Mouse (Mus musculus): Measurements from ENCODE around the gene Gm15448. TPM values are rescaled to one million over a fixed set of nuclear protein-coding genes. Genes with fewer than 3 reads are reported as not detected.
"Not testable (repeated sequence)": the region's sequence is repeated elsewhere in the genome, so short reads cannot be mapped to it uniquely, and the experiment has no call there.

Gm15448 gene
- not detected in 2 replicates for polyA plus RNA-seq (2015; fragmentation: Nextera tagmentation; extraction: Ambion mirVana)

GRCm38 (mm10) chr7:3825599-3825998 lies at the start of gene Gm15448:
Gene Gm15448 (minus strand): TSS chr7:3825687.
- H3K27me3 ChIP-seq (replicated peaks; ENCODE audit: control insufficient read depth, insufficient read depth, low read length); ATAC-seq; H3K9ac ChIP-seq (ENCODE audit: low read depth, low read length); H3K4me3 ChIP-seq (ENCODE audit: low read depth, low read length); H3K36me3 ChIP-seq (ENCODE audit: control insufficient read depth, insufficient read depth); H3K4me2 ChIP-seq (replicated peaks; ENCODE audit: low read depth); H3K9me3 ChIP-seq (ENCODE audit: control insufficient read depth); H3K4me1 ChIP-seq (replicated peaks; ENCODE audit: control insufficient read depth, insufficient read depth, low read length); H3K27ac ChIP-seq (ENCODE audit: low read depth, low read length): not testable (repeated sequence)
- 60% methylated on average over 1 of the region's 3 CpGs for WGBS

- H3K4me1 ChIP-seq (replicated peaks; ENCODE audit: control insufficient read depth, insufficient read depth, low read length); H3K9me3 ChIP-seq (ENCODE audit: control insufficient read depth); H3K27ac ChIP-seq (ENCODE audit: low read depth, low read length); ATAC-seq; H3K36me3 ChIP-seq (ENCODE audit: control insufficient read depth, insufficient read depth); H3K27me3 ChIP-seq (replicated peaks; ENCODE audit: control insufficient read depth, insufficient read depth, low read length); H3K4me3 ChIP-seq (ENCODE audit: low read depth, low read length); H3K4me2 ChIP-seq (replicated peaks; ENCODE audit: low read depth); H3K9ac ChIP-seq (ENCODE audit: low read depth, low read length): not testable (repeated sequence)
- WGBS, result no CpG with 5 or more reads among the region's 1 CpGs
These were observed 49.5 kb upstream of the Gm15448 start for GRCm38 (mm10) chr7:3875032-3875431.

- not testable (repeated sequence) for H3K4me3 ChIP-seq (ENCODE audit: low read depth, low read length); H3K27me3 ChIP-seq (replicated peaks; ENCODE audit: control insufficient read depth, insufficient read depth, low read length); ATAC-seq; H3K36me3 ChIP-seq (ENCODE audit: control insufficient read depth, insufficient read depth); H3K9ac ChIP-seq (ENCODE audit: low read depth, low read length); H3K9me3 ChIP-seq (ENCODE audit: control insufficient read depth); H3K4me2 ChIP-seq (replicated peaks; ENCODE audit: low read depth); H3K4me1 ChIP-seq (replicated peaks; ENCODE audit: control insufficient read depth, insufficient read depth, low read length); H3K27ac ChIP-seq (ENCODE audit: low read depth, low read length)
- WGBS, result no CpG with 5 or more reads among the region's 2 CpGs
These were observed 19.5 kb upstream of the Gm15448 start, which contains the start of gene Pira2 for GRCm38 (mm10) chr7:3844951-3845350. Gene Pira2 (minus strand): TSS chr7:3845051.

- H3K36me3 ChIP-seq (ENCODE audit: control insufficient read depth, insufficient read depth); ATAC-seq; H3K4me1 ChIP-seq (replicated peaks; ENCODE audit: control insufficient read depth, insufficient read depth, low read length); H3K27ac ChIP-seq (ENCODE audit: low read depth, low read length); H3K27me3 ChIP-seq (replicated peaks; ENCODE audit: control insufficient read depth, insufficient read depth, low read length); H3K4me2 ChIP-seq (replicated peaks; ENCODE audit: low read depth); H3K4me3 ChIP-seq (ENCODE audit: low read depth, low read length); H3K9ac ChIP-seq (ENCODE audit: low read depth, low read length); H3K9me3 ChIP-seq (ENCODE audit: control insufficient read depth): not testable (repeated sequence)
- WGBS, result no CpG with 5 or more reads among the region's 1 CpGs
These were observed 12.4 kb upstream of the Gm15448 start for GRCm38 (mm10) chr7:3837854-3838253.

GRCm38 (mm10) chr7:3830633-3831032 lies 5.1 kb upstream of the Gm15448 start:
- H3K4me2 ChIP-seq (replicated peaks; ENCODE audit: low read depth); H3K9ac ChIP-seq (ENCODE audit: low read depth, low read length); H3K36me3 ChIP-seq (ENCODE audit: control insufficient read depth, insufficient read depth); ATAC-seq; H3K4me3 ChIP-seq (ENCODE audit: low read depth, low read length); H3K27ac ChIP-seq (ENCODE audit: low read depth, low read length); H3K27me3 ChIP-seq (replicated peaks; ENCODE audit: control insufficient read depth, insufficient read depth, low read length); H3K4me1 ChIP-seq (replicated peaks; ENCODE audit: control insufficient read depth, insufficient read depth, low read length); H3K9me3 ChIP-seq (ENCODE audit: control insufficient read depth): not testable (repeated sequence)

- H3K4me1 ChIP-seq (replicated peaks; ENCODE audit: control insufficient read depth, insufficient read depth, low read length); H3K9me3 ChIP-seq (ENCODE audit: control insufficient read depth); H3K4me2 ChIP-seq (replicated peaks; ENCODE audit: low read depth); ATAC-seq; H3K27me3 ChIP-seq (replicated peaks; ENCODE audit: control insufficient read depth, insufficient read depth, low read length); H3K27ac ChIP-seq (ENCODE audit: low read depth, low read length); H3K36me3 ChIP-seq (ENCODE audit: control insufficient read depth, insufficient read depth); H3K4me3 ChIP-seq (ENCODE audit: low read depth, low read length); H3K9ac ChIP-seq (ENCODE audit: low read depth, low read length): not testable (repeated sequence)
These were observed 13.6 kb downstream of the Gm15448 start for GRCm38 (mm10) chr7:3811912-3812311.

GRCm38 (mm10) chr7:3802935-3803334 lies 22.6 kb downstream of the Gm15448 start:
- not testable (repeated sequence) for H3K36me3 ChIP-seq (ENCODE audit: control insufficient read depth, insufficient read depth); ATAC-seq; H3K4me2 ChIP-seq (replicated peaks; ENCODE audit: low read depth); H3K9ac ChIP-seq (ENCODE audit: low read depth, low read length); H3K9me3 ChIP-seq (ENCODE audit: control insufficient read depth); H3K4me1 ChIP-seq (replicated peaks; ENCODE audit: control insufficient read depth, insufficient read depth, low read length); H3K27ac ChIP-seq (ENCODE audit: low read depth, low read length); H3K4me3 ChIP-seq (ENCODE audit: low read depth, low read length); H3K27me3 ChIP-seq (replicated peaks; ENCODE audit: control insufficient read depth, insufficient read depth, low read length)
- WGBS, result 81% methylated on average over 4 of the region's 4 CpGs

GRCm38 (mm10) chr7:3799940-3800339 lies 25.5 kb downstream of the Gm15448 start:
- H3K9ac ChIP-seq (ENCODE audit: low read depth, low read length); H3K4me1 ChIP-seq (replicated peaks; ENCODE audit: control insufficient read depth, insufficient read depth, low read length); H3K27me3 ChIP-seq (replicated peaks; ENCODE audit: control insufficient read depth, insufficient read depth, low read length); ATAC-seq; H3K4me2 ChIP-seq (replicated peaks; ENCODE audit: low read depth); H3K27ac ChIP-seq (ENCODE audit: low read depth, low read length); H3K4me3 ChIP-seq (ENCODE audit: low read depth, low read length); H3K36me3 ChIP-seq (ENCODE audit: control insufficient read depth, insufficient read depth); H3K9me3 ChIP-seq (ENCODE audit: control insufficient read depth): not testable (repeated sequence)
- WGBS, result 73% methylated on average over 3 of the region's 3 CpGs

GRCm38 (mm10) chr7:3796286-3796685 lies 29.2 kb downstream of the Gm15448 start:
- not testable (repeated sequence) for H3K4me3 ChIP-seq (ENCODE audit: low read depth, low read length); H3K27me3 ChIP-seq (replicated peaks; ENCODE audit: control insufficient read depth, insufficient read depth, low read length); H3K9me3 ChIP-seq (ENCODE audit: control insufficient read depth); H3K27ac ChIP-seq (ENCODE audit: low read depth, low read length); H3K4me2 ChIP-seq (replicated peaks; ENCODE audit: low read depth); H3K9ac ChIP-seq (ENCODE audit: low read depth, low read length); H3K4me1 ChIP-seq (replicated peaks; ENCODE audit: control insufficient read depth, insufficient read depth, low read length); ATAC-seq; H3K36me3 ChIP-seq (ENCODE audit: control insufficient read depth, insufficient read depth)

All from intestine, postnatal 0 days (tissue).